Mouse (Mus musculus) lung, embryonic 15.5 days (tissue): ENCODE data around the gene Arid1a. TPM values are rescaled to one million over a fixed set of nuclear protein-coding genes. Genes with fewer than 3 reads are reported as not detected.

Experiments used
- ATAC-seq: fragments of 200-750 bp; cut with Nextera tagmentation; 2 replicates; pipeline ENCODE4 v1.8.0; 2017; ENCODE audit warnings: moderate number of reproducible peaks, borderline replicate concordance; ENCODE audit not compliant: low FRiP score, low TSS enrichment; ENCODE audit errors: extremely low read depth
- H3K27ac ChIP-seq: fragments of 300-500 bp; sonication (generic); 2 replicates; pipeline ENCODE4 v1.5.1; 2015; ENCODE audit warnings: moderate library complexity, mild to moderate bottlenecking, inconsistent platforms
- H3K27me3 ChIP-seq: fragments of 300-500 bp; sonication (generic); 2 replicates; pipeline ENCODE4 v1.6.1; 2015; ENCODE audit warnings: inconsistent platforms
- H3K36me3 ChIP-seq: fragments of 300-500 bp; sonication (generic); 2 replicates; pipeline ENCODE4 v1.6.1; 2015; ENCODE audit warnings: inconsistent platforms
- H3K4me1 ChIP-seq: fragments of 300-500 bp; sonication (generic); 2 replicates; pipeline ENCODE4 v1.6.1; 2015; ENCODE audit warnings: inconsistent platforms
- H3K4me2 ChIP-seq: fragments of 300-500 bp; sonication (generic); 2 replicates; pipeline ENCODE4 v1.6.1; 2015; ENCODE audit warnings: inconsistent platforms, mild to moderate bottlenecking, moderate library complexity
- H3K4me3 ChIP-seq: fragments of 300-500 bp; sonication (generic); 2 replicates; pipeline ENCODE4 v1.5.1; 2015; ENCODE audit warnings: mild to moderate bottlenecking, inconsistent platforms
- H3K9ac ChIP-seq: fragments of 300-500 bp; sonication (generic); 2 replicates; pipeline ENCODE4 v1.6.1; 2015; ENCODE audit warnings: inconsistent platforms
- H3K9me3 ChIP-seq: fragments of 300-500 bp; sonication (generic); 2 replicates; pipeline ENCODE4 v1.6.1; 2016; ENCODE audit warnings: inconsistent platforms
- WGBS: fragments of 180-500 bp; shearing (Covaris S2); methylation state at CpG from one replicate; pipeline ENCODE4 v1.1.7; 2015; 5-methylcytosine and 5-hydroxymethylcytosine counted together
- microRNA-seq: library from miRNA; unstranded; fragments of <30 nt; microRNA quantifications from one replicate; pipeline ENCODE4, GENCODE M21; 2016
- polyA plus RNA-seq: library from polyadenylated mRNA; unstranded; fragments of >200 nt; fragmentation: Nextera tagmentation; extraction: Ambion mirVana; gene quantifications from 2 replicates; pipeline ENCODE4 v1.2.1, GENCODE M21; 2015

Gene Arid1a
- polyA plus RNA-seq, 1 experiment from 2014 or later: 29.4 TPM

DNA sequence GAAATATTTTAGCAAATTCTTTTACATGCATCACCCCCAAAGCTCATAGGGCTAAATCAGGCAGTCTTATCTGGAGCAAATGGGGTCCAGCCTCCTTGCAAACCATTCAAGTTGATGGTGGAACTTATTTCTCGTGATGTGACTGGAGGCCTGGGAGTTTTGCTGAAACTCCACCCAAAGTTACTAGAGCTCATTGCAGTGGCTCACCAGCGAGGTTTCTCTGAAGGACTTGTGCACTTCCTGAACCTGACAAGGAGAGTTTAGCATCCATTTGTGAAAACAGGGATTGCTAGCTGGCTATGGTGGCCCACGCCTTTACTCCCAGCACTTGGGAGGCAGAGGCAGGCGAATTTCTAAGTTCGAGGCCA, 122.5 kb downstream of the Arid1a start:
- H3K9me3 ChIP-seq: no peaks in the 10 kb centered on the region
- 0 out of 2 replicates have a peak overlapping the region, but pooled peaks have one; percentile 89 for H3K9ac ChIP-seq
- H3K4me3 ChIP-seq: no peak overlapping the region
- H3K4me2 ChIP-seq: no peak overlapping the region
- H3K27ac ChIP-seq: no peak overlapping the region
- H3K4me1 ChIP-seq: peaks cover 27% of the 10 kb centered on the region
- no peak for ATAC-seq
- no peaks in the 10 kb centered on the region for H3K27me3 ChIP-seq
- WGBS: 75% methylated on average over 5 of the region's 5 CpGs
- no peaks in the 10 kb centered on the region for H3K36me3 ChIP-seq

DNA sequence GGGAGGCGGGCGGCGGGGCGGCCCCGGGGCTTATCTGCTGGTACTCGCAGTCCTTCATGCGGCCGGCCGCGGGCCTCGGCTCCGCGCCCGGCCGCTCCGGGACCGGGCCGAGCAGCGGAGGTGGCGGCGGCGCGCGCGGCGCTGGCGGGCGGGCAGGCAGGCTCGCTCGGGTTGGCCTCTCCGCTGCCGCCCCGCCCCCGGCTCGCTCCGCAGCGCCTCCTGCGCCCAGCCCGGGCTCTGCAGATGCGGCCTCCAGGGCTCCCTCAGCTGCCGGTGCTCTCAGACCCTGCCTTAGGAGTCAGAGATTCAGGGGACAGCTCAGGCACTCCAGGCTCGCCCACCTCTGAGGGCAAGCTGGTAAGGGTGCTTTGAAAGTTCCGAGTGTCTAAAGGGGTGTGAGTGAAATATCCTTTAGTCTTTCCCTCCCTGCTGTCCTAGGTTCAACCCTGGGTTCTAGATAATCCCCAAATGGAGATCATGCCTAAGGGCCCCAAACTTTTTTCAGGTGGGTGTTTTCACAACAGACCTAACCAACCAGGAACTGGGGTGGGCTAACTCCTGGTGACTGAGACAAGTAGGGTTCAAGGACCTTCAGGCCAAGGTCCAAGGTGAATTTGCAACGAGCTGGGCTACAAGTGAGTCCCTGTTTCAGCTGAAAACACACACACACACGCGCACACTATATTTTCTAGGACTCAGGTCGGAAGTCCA, 123.1 kb downstream of the Arid1a start:
- peak overlapping the region; percentile 95 for H3K4me2 ChIP-seq
- no peaks in the 10 kb centered on the region for H3K36me3 ChIP-seq
- no peaks in the 10 kb centered on the region for H3K9me3 ChIP-seq
- peak; percentile 85 for ATAC-seq
- no peaks in the 10 kb centered on the region for H3K27me3 ChIP-seq
- H3K4me3 ChIP-seq: peak overlapping the region; percentile 84
- H3K4me1 ChIP-seq: peaks cover 27% of the 10 kb centered on the region
- 7% methylated on average over 38 of the region's 47 CpGs for WGBS
- peak overlapping the region; percentile 59 for H3K27ac ChIP-seq
- H3K9ac ChIP-seq: peak overlapping the region; percentile 89

- H3K9me3 ChIP-seq: no peaks in the 10 kb centered on the region
- H3K27ac ChIP-seq: peak overlapping the region; percentile 59
- 1% methylated on average over 68 of the region's 69 CpGs for WGBS
Measured at GRCm38 (mm10) chr4:133632483-133633327, 123.9 kb downstream of the Arid1a start.

DNA sequence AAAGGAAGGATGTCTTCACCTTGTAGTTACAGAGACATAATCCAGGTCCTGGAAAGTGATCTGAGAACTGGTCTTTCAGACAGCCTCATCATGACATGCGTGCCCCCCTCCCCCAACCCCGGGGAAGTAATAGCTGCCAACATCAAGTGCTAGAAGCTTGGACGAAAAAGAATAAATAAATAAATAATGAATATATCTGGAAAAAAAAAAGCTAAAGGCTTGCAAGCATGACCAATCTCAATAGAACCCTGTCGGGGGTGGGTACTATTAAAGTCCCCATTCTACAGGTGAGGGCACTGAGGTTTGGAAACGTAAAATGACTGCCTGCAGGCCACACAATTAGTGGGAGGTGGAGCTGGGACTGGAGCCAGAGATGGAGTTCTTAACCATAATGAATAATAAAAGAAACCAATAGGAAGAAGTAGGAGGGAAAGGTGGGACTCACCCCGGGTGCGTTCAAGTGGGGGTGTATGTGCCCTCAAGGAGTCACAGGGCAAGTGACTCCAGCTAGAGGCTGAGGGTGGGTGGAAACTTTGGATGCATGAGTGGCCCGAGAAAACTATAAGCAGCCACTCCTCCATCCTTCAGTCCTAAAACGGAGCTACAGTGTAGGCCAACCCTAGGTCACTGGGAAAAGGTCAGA, 124.7 kb downstream of the Arid1a start:
- H3K4me1 ChIP-seq: peaks cover 30% of the 10 kb centered on the region
- peak overlapping the region; percentile 59; the same call in 1 of the 2 replicates for H3K27ac ChIP-seq

More at GRCm38 (mm10) chr4:133632483-133633327, 123.9 kb downstream of the Arid1a start:
- H3K36me3 ChIP-seq: no peaks in the 10 kb centered on the region
- H3K9ac ChIP-seq: peak overlapping the region; percentile 89
- no peaks in the 10 kb centered on the region for H3K27me3 ChIP-seq
- H3K4me3 ChIP-seq: peak overlapping the region; percentile 84
- ATAC-seq: peak; percentile 40; the same call in 1 of the 2 replicates
- H3K4me1 ChIP-seq: peaks cover 27% of the 10 kb centered on the region
- H3K4me2 ChIP-seq: peak overlapping the region; percentile 95

GRCm38 (mm10) chr4:133631071-133631768, 125.3 kb downstream of the Arid1a start:
- H3K36me3 ChIP-seq: peaks cover 3% of the 10 kb centered on the region; the same call in 1 of the 2 replicates
- H3K4me2 ChIP-seq: peak overlapping the region; percentile 95
- no peak overlapping the region; the same call in 1 of the 2 replicates for H3K27ac ChIP-seq
- H3K4me1 ChIP-seq: peaks cover 33% of the 10 kb centered on the region
- 0 out of 2 replicates have a peak overlapping the region, but pooled peaks have one; percentile 17 for H3K9ac ChIP-seq
- H3K4me3 ChIP-seq: peak overlapping the region; percentile 84; the same call in 1 of the 2 replicates
- 70% methylated on average over 14 of the region's 14 CpGs for WGBS
- H3K27me3 ChIP-seq: no peaks in the 10 kb centered on the region
- H3K9me3 ChIP-seq: no peaks in the 10 kb centered on the region
- no peak for ATAC-seq

More for the DNA sequence above, 124.7 kb downstream of the Arid1a start:
- Histone ChIP-seq H3K4me2 (peak overlapping the region; percentile 95), H3K9ac (peak overlapping the region; percentile 89), H3K9me3 (no peaks in the 10 kb centered on the region), H3K36me3 (peaks cover 2% of the 10 kb centered on the region; the same call in 1 of the 2 replicates), H3K27me3 (no peaks in the 10 kb centered on the region), H3K4me3 (peak overlapping the region; percentile 84)
- WGBS: 33% methylated on average over 9 of the region's 9 CpGs
- ATAC-seq: no peak

DNA sequence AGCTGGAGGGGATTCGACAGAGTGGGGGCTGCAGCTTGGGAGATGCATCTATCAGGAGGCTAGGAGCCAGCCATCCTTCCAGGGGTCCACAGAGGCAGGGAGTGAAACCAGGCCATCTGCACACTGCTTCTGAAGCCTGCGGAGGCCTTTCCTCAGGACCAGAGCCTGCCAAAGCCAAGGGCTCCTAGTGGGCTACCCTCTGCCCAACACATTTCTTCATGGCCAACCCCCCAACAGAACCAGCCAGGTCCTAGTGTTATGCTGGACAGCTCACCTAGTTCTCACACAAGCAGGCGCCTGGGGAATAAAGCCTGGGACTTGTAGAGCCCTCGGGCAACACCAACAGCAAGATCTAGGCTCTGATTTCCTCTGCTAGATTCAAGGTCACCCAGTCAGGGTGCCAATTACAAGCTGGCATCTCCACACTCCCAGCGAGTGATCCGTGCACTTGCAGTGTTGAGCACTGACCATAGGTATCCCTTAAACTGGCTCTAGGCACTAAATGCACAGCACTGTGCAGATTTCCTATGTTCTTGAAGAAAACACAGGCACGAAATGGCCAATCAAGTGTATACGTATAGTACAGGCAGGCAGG, 126.1 kb downstream of the Arid1a start:
- Histone ChIP-seq H3K9me3 (no peaks in the 10 kb centered on the region), H3K4me1 (peaks cover 36% of the 10 kb centered on the region), H3K27me3 (no peaks in the 10 kb centered on the region), H3K4me3 (no peak overlapping the region), H3K9ac (no peak overlapping the region), H3K36me3 (peaks cover 7% of the 10 kb centered on the region; the same call in 1 of the 2 replicates), H3K27ac (no peak overlapping the region), H3K4me2 (no peak overlapping the region)
- ATAC-seq: no peak
- WGBS: 87% methylated on average over 8 of the region's 8 CpGs

GRCm38 (mm10) chr4:133629191-133629590, 127.4 kb downstream of the Arid1a start:
- H3K36me3 ChIP-seq: peaks cover 11% of the 10 kb centered on the region; the same call in 1 of the 2 replicates
- H3K4me3 ChIP-seq: no peak overlapping the region
- 74% methylated on average over 7 of the region's 7 CpGs for WGBS
- no peaks in the 10 kb centered on the region for H3K9me3 ChIP-seq
- no peak overlapping the region for H3K4me2 ChIP-seq
- H3K27me3 ChIP-seq: no peaks in the 10 kb centered on the region
- ATAC-seq: no peak
- H3K9ac ChIP-seq: no peak overlapping the region
- H3K27ac ChIP-seq: no peak overlapping the region
- peaks cover 36% of the 10 kb centered on the region for H3K4me1 ChIP-seq

Small RNA genes lying within 50 kb of the gene (microRNA-seq; reads per million reads assigned to microRNA genes)
- not detected for gene Mir7227

Other genes with a start within 250 kb of the Arid1a start
- 29.2 and 29.7 TPM in 2 replicates for gene Kdf1, start 237.8 kb downstream of the Arid1a start, polyA plus RNA-seq
- 300 and 313 TPM in 2 replicates for gene Nudc, start 210.8 kb downstream of the Arid1a start, polyA plus RNA-seq
- 0.61 and 0.70 TPM in 2 replicates for gene Nr0b2, start 203.4 kb downstream of the Arid1a start, polyA plus RNA-seq
- 6.3 and 9.9 TPM in 2 replicates for gene Gpatch3, start 182.0 kb downstream of the Arid1a start, polyA plus RNA-seq
- 20.7 and 20.8 TPM in 2 replicates for gene Gpn2, start 172.4 kb downstream of the Arid1a start, polyA plus RNA-seq
- 17.7 and 20.9 TPM in 2 replicates for gene Sfn, start 154.6 kb downstream of the Arid1a start, polyA plus RNA-seq
- 6.2 and 7.7 TPM in 2 replicates for gene Zdhhc18, start 106.6 kb downstream of the Arid1a start, polyA plus RNA-seq
- 18.4 and 20.2 TPM in 2 replicates for gene Pigv, start 84.1 kb downstream of the Arid1a start, polyA plus RNA-seq
- 43.8 and 44.5 TPM in 2 replicates for gene Rps6ka1, start 131.0 kb upstream of the Arid1a start, polyA plus RNA-seq
- gene Hmgn2, start 211.9 kb upstream of the Arid1a start, polyA plus RNA-seq: 2,768 and 2,901 TPM in 2 replicates
- gene Dhdds, start 244.1 kb upstream of the Arid1a start, polyA plus RNA-seq: 44.4 and 47.3 TPM in 2 replicates